Comparison of ENCODE assay signal across 2 mouse cellular contexts in the genomic region with DNA sequence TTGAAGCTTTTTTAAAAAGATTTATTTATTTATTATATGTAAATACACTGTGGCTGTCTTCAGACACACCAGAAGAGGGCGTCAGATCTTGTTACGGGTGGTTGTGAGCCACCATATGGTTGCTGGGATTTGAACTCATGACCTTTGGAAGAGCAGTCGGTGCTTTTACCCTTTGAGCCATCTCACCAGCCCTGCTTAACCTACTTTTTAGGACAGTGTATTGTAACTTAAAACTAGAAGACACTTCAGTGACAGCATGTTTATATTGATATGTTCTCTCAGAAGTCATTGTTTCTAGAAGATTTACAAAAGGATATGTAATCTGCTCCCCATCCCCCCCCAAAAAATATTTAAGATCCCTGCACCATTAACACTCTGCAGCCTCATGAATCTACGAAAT.
DNase-seq lines count a peak whose midpoint lies in the region; TF ChIP-seq lines count a peak whose summit lies in the region.
"Not testable (repeated sequence)": the region's sequence is repeated elsewhere in the genome, so short reads cannot be mapped to it uniquely, and the experiment has no call there.

No protein-coding gene starts in this region.

- not testable (repeated sequence) for H3K9me3 ChIP-seq in CH12.LX (replicated peaks; ENCODE audit: low read length); MEL (replicated peaks; ENCODE audit: insufficient read depth, low read length)

- not testable (repeated sequence) for H3K4me3 ChIP-seq in CH12.LX (replicated peaks in 1 of 3; ENCODE audit: low read depth in 2 of 3, low read length in 2 of 3, poor library complexity in 1 of 3); MEL (ENCODE audit: control insufficient read depth in 1 of 2, insufficient read depth in 1 of 2, low read depth in 2 of 2, low read length in 2 of 2)

- DNase-seq in CH12.LX (ENCODE audit: extremely low read depth); MEL (ENCODE audit: low read depth, low spot score): not testable (repeated sequence)

- not testable (repeated sequence) for H3K79me2 ChIP-seq in CH12.LX (replicated peaks; ENCODE audit: control insufficient read depth, extremely low read depth, insufficient read depth, poor library complexity, severe bottlenecking); MEL (ENCODE audit: control insufficient read depth, insufficient read depth, low read length, poor library complexity)

- TF ChIP-seq EP300 in CH12.LX (IDR thresholded peaks at IDR 0.05; ENCODE audit: low read length); MEL (IDR thresholded peaks at IDR 0.05; ENCODE audit: low read depth in 1 of 2, low read length in 2 of 2): not testable (repeated sequence)

- H3K36me3 ChIP-seq in CH12.LX (replicated peaks in 1 of 2; ENCODE audit: control insufficient read depth in 1 of 2, insufficient read depth in 1 of 2, low read length in 1 of 2); MEL (ENCODE audit: control insufficient read depth in 1 of 2, insufficient read depth in 2 of 2, low read length in 2 of 2): not testable (repeated sequence)

- not testable (repeated sequence) for TF ChIP-seq POLR2A in CH12.LX (IDR thresholded peaks at IDR 0.05; ENCODE audit: low read depth, low read length); MEL (IDR thresholded peaks at IDR 0.05; ENCODE audit: control insufficient read depth in 1 of 2, insufficient read depth in 1 of 2, low read depth in 1 of 2, low read length in 2 of 2, poor library complexity in 1 of 2)

- not testable (repeated sequence) for TF ChIP-seq RAD21 in CH12.LX (IDR thresholded peaks at IDR 0.05; ENCODE audit: low read depth, low read length); MEL (IDR thresholded peaks at IDR 0.05; ENCODE audit: low read depth, low read length)

- H3K27ac ChIP-seq in CH12.LX (ENCODE audit: insufficient read depth, low read depth); MEL (ENCODE audit: control insufficient read depth, low read depth, low read length): not testable (repeated sequence)

- H3K4me1 ChIP-seq in CH12.LX (ENCODE audit: control insufficient read depth in 1 of 2, insufficient read depth in 2 of 2); MEL (ENCODE audit: control insufficient read depth in 1 of 2, insufficient read depth in 2 of 2, low read length in 2 of 2): not testable (repeated sequence)

- TF ChIP-seq CTCF in CH12.LX (conservative IDR thresholded peaks at IDR 0.05 in 1 of 2, IDR thresholded peaks at IDR 0.05 in 1 of 2; ENCODE audit: low read depth in 2 of 2, low read length in 2 of 2); MEL (IDR thresholded peaks at IDR 0.05 in 2 of 3, conservative IDR thresholded peaks at IDR 0.05 in 1 of 3; ENCODE audit: control insufficient read depth in 1 of 3, insufficient read depth in 1 of 3, low read depth in 2 of 3, low read length in 3 of 3, poor library complexity in 1 of 3, severe bottlenecking in 1 of 3): not testable (repeated sequence)

- H3K27me3 ChIP-seq in CH12.LX (replicated peaks); MEL (ENCODE audit: control insufficient read depth in 1 of 2, insufficient read depth in 2 of 2, low read length in 2 of 2): not testable (repeated sequence)

- H3K9ac ChIP-seq in CH12.LX (ENCODE audit: insufficient read depth, low read depth); MEL (ENCODE audit: control insufficient read depth, low read depth, low read length, poor library complexity, severe bottlenecking): not testable (repeated sequence)

- dilution Hi-C loops in CH12.LX (cut with MboI; ENCODE audit: extremely low pct_ligation_motif_present, extremely low pct_unique_long_range_greater_than_20kb, low sequenced_read_pairs), result not testable (repeated sequence)

- in situ Hi-C loops in CH12.LX (cut with MboI; ENCODE audit: low pct_ligation_motif_present, low pct_unique_long_range_greater_than_20kb, low sequenced_read_pairs), result not testable (repeated sequence)

- H3K4me2 ChIP-seq in CH12.LX (ENCODE audit: insufficient read depth, low read depth, poor library complexity, severe bottlenecking), result not testable (repeated sequence)

TF ChIP-seq in CH12.LX, 34 proteins besides CTCF, POLR2A, EP300 and RAD21:
- TF ChIP-seq TBP (conservative IDR thresholded peaks at IDR 0.05; ENCODE audit: low read depth, low read length), result peak; percentile 88

TF ChIP-seq in MEL, 35 proteins besides CTCF, POLR2A, EP300 and RAD21:
- TF ChIP-seq TBP (IDR thresholded peaks at IDR 0.05; ENCODE audit: low read depth, low read length), result peak; percentile 53
